In the genomic region with DNA sequence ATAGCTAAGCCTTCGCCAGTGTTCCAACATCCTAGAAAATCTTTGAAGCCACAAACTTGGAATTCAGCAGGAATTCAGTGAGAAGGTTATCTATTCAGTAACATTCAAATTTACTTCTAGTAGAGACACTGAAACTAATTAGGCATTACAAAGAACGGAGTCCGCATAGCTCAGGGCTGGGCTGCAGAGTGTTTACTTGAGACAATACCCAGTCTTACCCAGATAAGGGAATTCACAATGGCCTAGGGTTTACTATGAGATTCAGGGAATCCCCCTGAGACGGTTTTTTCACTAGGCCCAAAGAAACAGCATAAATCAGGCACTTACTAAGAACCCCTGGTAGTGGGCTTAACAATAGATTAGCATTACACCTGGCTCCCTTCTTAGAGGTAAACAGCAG, we compare ENCODE assay signal across 14 mouse cellular contexts.
"Had no signal": no experiment of that assay in that cellular context is flagged by ENCODE, and none has a peak within 500 bp of the region (broad histone marks: within the 10 kb centered on the region; RNA-seq: fewer than 3 reads in every experiment).

No protein-coding gene starts in this region.

- DNase-seq: cerebellum, postnatal 10 days; cerebellum, postnatal 14 days; cerebellum, postnatal 25 days; cerebellum, postnatal 36 days; embryo, embryonic 11 days; forebrain, postnatal 0 days; gastrocnemius, adult 2 months; gastrocnemius, postnatal 10 days; gastrocnemius, postnatal 14 days; gastrocnemius, postnatal 25 days; gastrocnemius, postnatal 36 days; heart, adult 11 months; heart, adult 18-20 months; heart, adult 2 months had no signal
